Mouse (Mus musculus): ENCODE results near the gene Fbrsl1.

GRCm38 (mm10) chr5:110379823-110380222, 68.5 kb downstream of the Fbrsl1 start:
- no peak for TF ChIP-seq CTCF (IDR thresholded peaks at IDR 0.05; ENCODE audit: extremely low read depth, insufficient read length, insufficient replicate concordance, low read depth, low read length)
- no peak for TF ChIP-seq POLR2A (IDR thresholded peaks at IDR 0.05; ENCODE audit: low read depth, low read length)

Measured in small intestine, adult 2 months (tissue).